Mouse (Mus musculus) lung, postnatal 0 days (tissue): Measurements from ENCODE around the gene Iqcf1.

Experiments used
- CTCF ChIP-seq: IDR thresholded peaks from 2 replicates; pipeline ENCODE4 v1.5.1; 2016; ENCODE audit warnings: antibody characterized with exemption, mild to moderate bottlenecking
- EP300 ChIP-seq: IDR thresholded peaks from 2 replicates; pipeline ENCODE4 v1.6.1; 2016; ENCODE audit warnings: antibody characterized with exemption, mild to moderate bottlenecking, control low read depth

GRCm38 (mm10) chr9:106466721-106467120, 33.0 kb upstream of the Iqcf1 start:
- TF ChIP-seq CTCF = no peak
- no peak for TF ChIP-seq EP300
